Comparison of ENCODE assay signal across 23 mouse cellular contexts in the genomic region with DNA sequence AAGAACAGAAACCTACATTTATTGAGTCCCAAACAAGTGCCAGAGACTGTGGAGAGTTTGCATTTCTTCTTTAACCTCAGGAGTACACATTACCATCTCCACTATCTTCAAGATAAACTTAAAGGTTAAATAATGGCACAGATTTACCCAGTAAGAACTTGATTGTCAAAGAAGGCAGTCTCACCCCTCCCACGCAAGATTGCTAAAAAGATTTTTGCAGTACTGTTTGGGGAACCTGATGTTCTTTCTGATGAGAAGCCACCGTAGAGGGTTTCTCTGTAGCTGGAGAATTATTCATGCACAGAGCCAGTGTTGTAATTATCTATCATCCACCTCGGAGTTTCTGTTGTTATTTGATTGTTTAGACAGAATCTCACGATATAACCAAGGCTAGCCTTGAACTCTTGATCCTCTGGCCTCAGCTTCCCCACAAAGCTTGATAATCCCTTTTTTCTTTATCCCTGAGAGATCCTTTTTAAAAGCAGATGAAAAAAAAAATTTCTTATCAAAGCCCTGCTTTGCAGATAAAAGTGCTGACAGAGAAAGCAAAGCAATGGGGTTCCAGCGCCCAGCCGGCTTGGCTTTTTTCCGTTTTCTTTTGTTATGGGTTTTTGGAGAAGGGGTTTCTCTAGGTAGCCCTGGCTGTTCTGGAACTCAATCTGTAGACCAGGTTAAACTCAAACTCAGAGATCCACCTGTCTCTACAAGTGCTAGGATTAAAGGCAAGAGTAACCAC. TPM values are rescaled to one million over a fixed set of nuclear protein-coding genes. Genes with fewer than 3 reads are reported as not detected.
DNase-seq lines count a peak whose midpoint lies in the region; ATAC-seq lines count a peak whose summit lies in the region.
"Had no signal": no experiment of that assay in that cellular context is flagged by ENCODE, and none has a peak within 500 bp of the region (broad histone marks: within the 10 kb centered on the region; RNA-seq: fewer than 3 reads in every experiment).

No protein-coding gene starts in this region.

- peak; percentile 1 for DNase-seq in kidney, adult 18-20 months
- DNase-seq in neural tube, embryonic 10.5 days (ENCODE audit: extremely low spot score, low spot score), result peak; percentile 5
- DNase-seq in B cell, adult 2 months, result peak; percentile 23 to 43
- peak; percentile 64 for DNase-seq in fat pad, adult 2 months (ENCODE audit: extremely low read depth, low read depth, low spot score)
- DNase-seq: adrenal gland, postnatal 10 days; cerebellum, adult 9-11 months; gastrocnemius, postnatal 25 days; kidney, adult 8-10 months; kidney, postnatal 4 days; lung, adult 2 months had no signal

- H3K9ac ChIP-seq in kidney, embryonic 16.5 days (replicated peaks; ENCODE audit: low read length), result no peak overlapping the region
- H3K9ac ChIP-seq in neural tube, embryonic 15.5 days (replicated peaks), result no peak overlapping the region
- H3K9ac ChIP-seq in intestine, embryonic 16.5 days (ENCODE audit: low read depth, low read length), result no peak overlapping the region
- H3K9ac ChIP-seq: embryonic facial prominence, embryonic 12.5 days; forebrain, embryonic 15.5 days; heart, embryonic 15.5 days; midbrain, embryonic 15.5 days had no signal

- no peak overlapping the region for H3K4me3 ChIP-seq in kidney, embryonic 16.5 days (ENCODE audit: low read length)
- no peak overlapping the region for H3K4me3 ChIP-seq in neural tube, embryonic 15.5 days (replicated peaks)
- no peak overlapping the region for H3K4me3 ChIP-seq in intestine, embryonic 16.5 days (ENCODE audit: low read length)
- H3K4me3 ChIP-seq: embryonic facial prominence, embryonic 12.5 days; erythroblast, embryonic 14.5 days; forebrain, embryonic 15.5 days; heart, embryonic 15.5 days; hindbrain, embryonic 10.5 days; midbrain, embryonic 15.5 days; myocyte had no signal

- no peaks in the 10 kb centered on the region for H3K27me3 ChIP-seq in kidney, embryonic 16.5 days (ENCODE audit: insufficient read depth, low read length)
- H3K27me3 ChIP-seq in neural tube, embryonic 15.5 days (replicated peaks), result no peaks in the 10 kb centered on the region
- no peaks in the 10 kb centered on the region for H3K27me3 ChIP-seq in intestine, embryonic 16.5 days (replicated peaks; ENCODE audit: control insufficient read depth, insufficient read depth, low read length)
- H3K27me3 ChIP-seq: embryonic facial prominence, embryonic 12.5 days; forebrain, embryonic 15.5 days; heart, embryonic 15.5 days; megakaryocyte, embryonic 14.5 days; midbrain, embryonic 15.5 days; Patski had no signal

- no peaks in the 10 kb centered on the region for H3K36me3 ChIP-seq in kidney, embryonic 16.5 days (ENCODE audit: insufficient read depth, low read length)
- H3K36me3 ChIP-seq in neural tube, embryonic 15.5 days, result no peaks in the 10 kb centered on the region
- no peaks in the 10 kb centered on the region for H3K36me3 ChIP-seq in intestine, embryonic 16.5 days (ENCODE audit: control insufficient read depth, insufficient read depth, low read length)
- H3K36me3 ChIP-seq: embryonic facial prominence, embryonic 12.5 days; forebrain, embryonic 15.5 days; heart, embryonic 15.5 days; hindbrain, embryonic 10.5 days; midbrain, embryonic 15.5 days had no signal

- no peaks in the 10 kb centered on the region for H3K9me3 ChIP-seq in kidney, embryonic 16.5 days (ENCODE audit: low read length)
- H3K9me3 ChIP-seq in neural tube, embryonic 15.5 days (replicated peaks), result no peaks in the 10 kb centered on the region
- no peaks in the 10 kb centered on the region for H3K9me3 ChIP-seq in intestine, embryonic 16.5 days (ENCODE audit: control insufficient read depth, low read length)
- H3K9me3 ChIP-seq: embryonic facial prominence, embryonic 12.5 days; forebrain, embryonic 15.5 days; heart, embryonic 15.5 days; hindbrain, embryonic 10.5 days; megakaryocyte, embryonic 14.5 days; midbrain, embryonic 15.5 days had no signal

- 53% methylated on average over 7 of the region's 7 CpGs for WGBS in kidney, embryonic 16.5 days
- 37% methylated on average over 7 of the region's 7 CpGs for WGBS in neural tube, embryonic 15.5 days
- 50% methylated on average over 7 of the region's 7 CpGs for WGBS in intestine, embryonic 16.5 days

- no peak for ATAC-seq in kidney, embryonic 16.5 days (ENCODE audit: low FRiP score, low TSS enrichment)
- ATAC-seq in neural tube, embryonic 15.5 days (ENCODE audit: low FRiP score), result no peak
- no peak for ATAC-seq in intestine, embryonic 16.5 days
- ATAC-seq: forebrain, embryonic 15.5 days; midbrain, embryonic 15.5 days; Patski had no signal

- H3K4me2 ChIP-seq in kidney, embryonic 16.5 days (replicated peaks; ENCODE audit: low read depth, low read length), result no peak overlapping the region
- no peak overlapping the region for H3K4me2 ChIP-seq in neural tube, embryonic 15.5 days
- no peak overlapping the region for H3K4me2 ChIP-seq in intestine, embryonic 16.5 days (ENCODE audit: low read depth, low read length)
- H3K4me2 ChIP-seq: embryonic facial prominence, embryonic 12.5 days; forebrain, embryonic 15.5 days; heart, embryonic 15.5 days; midbrain, embryonic 15.5 days had no signal

- H3K4me1 ChIP-seq in kidney, embryonic 16.5 days (ENCODE audit: insufficient read depth, low read length), result peaks cover 43% of the 10 kb centered on the region
- peaks cover 32% of the 10 kb centered on the region for H3K4me1 ChIP-seq in neural tube, embryonic 15.5 days
- H3K4me1 ChIP-seq in intestine, embryonic 16.5 days (ENCODE audit: control insufficient read depth, insufficient read depth, low read length), result peaks cover 27% of the 10 kb centered on the region

- H3K27ac ChIP-seq in kidney, embryonic 16.5 days (ENCODE audit: low read length), result no peak overlapping the region
- H3K27ac ChIP-seq in neural tube, embryonic 15.5 days (replicated peaks), result no peak overlapping the region
- no peak overlapping the region for H3K27ac ChIP-seq in intestine, embryonic 16.5 days (ENCODE audit: low read length)
- H3K27ac ChIP-seq: embryonic facial prominence, embryonic 12.5 days; forebrain, embryonic 15.5 days; heart, embryonic 15.5 days; hindbrain, embryonic 10.5 days; midbrain, embryonic 15.5 days; stomach, postnatal 0 days had no signal

RNA-seq across cellular contexts. Expression of a gene that starts 4.7 kb away (rescaled TPM):
- polyA plus RNA-seq in kidney, embryonic 16.5 days (2015; fragmentation: Nextera tagmentation; extraction: Ambion mirVana), result 62.4 and 67.1 TPM in 2 replicates
- 51.2 and 57.0 TPM in 2 replicates for polyA plus RNA-seq in neural tube, embryonic 15.5 days (2015; fragmentation: Nextera tagmentation; extraction: Ambion mirVana)
- polyA plus RNA-seq in intestine, embryonic 16.5 days (2015; fragmentation: Nextera tagmentation; extraction: Ambion mirVana), result 75.5 and 79.1 TPM in 2 replicates

Comparison
In these comparisons a context has a peak if more than half of its experiments do, and no peak if none do; other contexts are left out.
1. DNase-seq: peak in every context shown above with its lines; median percentile 64 in fat pad, adult 2 months; 33 in B cell, adult 2 months; 5 in neural tube, embryonic 10.5 days; 1 in kidney, adult 18-20 months.